Mouse (Mus musculus) heart, embryonic 15.5 days (tissue): ENCODE results near the gene Gm37596. TPM values are rescaled to one million over a fixed set of nuclear protein-coding genes. Genes with fewer than 3 reads are reported as not detected.
"Not testable (repeated sequence)": the region's sequence is repeated elsewhere in the genome, so short reads cannot be mapped to it uniquely, and the experiment has no call there.

Source experiments
- ATAC-seq: fragments of 200-750 bp; cut with Nextera tagmentation; replicated peaks from 2 replicates; pipeline ENCODE4 v1.8.0; 2017; ENCODE audit warnings: low read depth, moderate TSS enrichment; ENCODE audit not compliant: insufficient number of reproducible peaks, insufficient read depth, low FRiP score
- H3K27ac ChIP-seq: fragments of 300-500 bp; sonication (generic); 2 replicates; pipeline ENCODE4 v1.5.1; 2015; ENCODE audit warnings: mild to moderate bottlenecking, inconsistent platforms
- H3K27me3 ChIP-seq: fragments of 300-500 bp; sonication (generic); 2 replicates; pipeline ENCODE4 v1.6.1; 2015; ENCODE audit warnings: inconsistent platforms
- H3K36me3 ChIP-seq: fragments of 300-500 bp; sonication (generic); 2 replicates; pipeline ENCODE4 v1.6.1; 2015; ENCODE audit warnings: mild to moderate bottlenecking, inconsistent platforms
- H3K4me1 ChIP-seq: fragments of 300-500 bp; sonication (generic); replicated peaks from 2 replicates; pipeline ENCODE4 v1.6.1; 2015; ENCODE audit warnings: inconsistent platforms
- H3K4me2 ChIP-seq: fragments of 300-500 bp; sonication (generic); 2 replicates; pipeline ENCODE4 v1.6.1; 2015; ENCODE audit warnings: inconsistent platforms, mild to moderate bottlenecking, moderate library complexity
- H3K4me3 ChIP-seq: fragments of 300-500 bp; sonication (generic); 2 replicates; pipeline ENCODE4 v1.5.1; 2015; ENCODE audit warnings: mild to moderate bottlenecking, inconsistent platforms
- H3K9ac ChIP-seq: fragments of 300-500 bp; sonication (generic); 2 replicates; pipeline ENCODE4 v1.6.1; 2015; ENCODE audit warnings: mild to moderate bottlenecking, inconsistent platforms
- H3K9me3 ChIP-seq: fragments of 300-500 bp; sonication (generic); replicated peaks from 2 replicates; pipeline ENCODE4 v1.6.1; 2016; ENCODE audit warnings: inconsistent platforms
- WGBS: fragments of 180-500 bp; shearing (Covaris S2); methylation state at CpG from one replicate; pipeline ENCODE4 v1.1.7; 2015; ENCODE audit warnings: mixed read lengths; 5-methylcytosine and 5-hydroxymethylcytosine counted together
- polyA plus RNA-seq: library from polyadenylated mRNA; unstranded; fragments of >200 nt; fragmentation: Nextera tagmentation; extraction: Ambion mirVana; gene quantifications from 2 replicates; pipeline ENCODE4 v1.2.1, GENCODE M21; 2015

The Gm37596 gene
- not detected in 2 replicates for polyA plus RNA-seq

- H3K9ac ChIP-seq, H3K9me3 ChIP-seq, H3K27ac ChIP-seq, H3K4me2 ChIP-seq, H3K4me1 ChIP-seq, H3K4me3 ChIP-seq, ATAC-seq, H3K36me3 ChIP-seq, H3K27me3 ChIP-seq: not testable (repeated sequence)
- 56% methylated on average over 1 of the region's 2 CpGs for WGBS
Observed at GRCm38 (mm10) chr3:93692970-93693369, at the start of gene Gm37596. TSS of gene Gm37596 (minus strand) at chr3:93693070.

DNA sequence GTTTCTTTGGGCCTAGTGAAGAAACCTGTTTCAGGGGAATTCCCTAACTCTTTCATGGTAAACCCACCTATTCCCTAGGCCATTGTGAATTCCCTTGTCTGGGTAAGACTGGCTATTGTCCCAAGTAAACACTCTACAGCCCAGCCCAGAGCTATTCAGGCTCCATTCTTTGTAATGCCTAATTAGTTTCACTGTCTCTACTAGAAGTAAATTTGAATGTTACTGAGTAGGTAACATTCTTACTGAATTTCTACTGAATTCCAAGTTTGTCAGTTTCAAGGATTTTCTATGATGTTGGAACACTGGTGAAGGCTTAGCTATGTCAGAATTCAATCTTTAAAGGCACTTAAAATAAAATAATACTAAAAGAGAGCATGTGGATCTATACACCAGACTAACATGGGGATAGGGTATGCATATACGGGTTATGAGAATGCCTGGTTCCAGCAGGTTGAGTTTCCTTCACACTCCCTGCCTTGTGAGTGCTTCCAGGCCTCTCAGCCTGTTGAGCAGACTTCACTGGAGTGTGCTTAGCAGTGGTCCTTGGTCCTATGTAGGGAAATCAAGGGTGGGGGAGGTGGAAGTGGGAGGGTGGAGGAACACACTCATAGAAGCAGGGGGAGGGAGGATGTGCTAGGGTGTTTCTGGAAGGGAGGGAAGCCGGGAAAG lies 16.2 kb upstream of the Gm37596 start:
- not testable (repeated sequence) for ATAC-seq, H3K4me1 ChIP-seq, H3K9ac ChIP-seq, H3K36me3 ChIP-seq, H3K9me3 ChIP-seq, H3K27ac ChIP-seq, H3K4me2 ChIP-seq, H3K27me3 ChIP-seq, H3K4me3 ChIP-seq
- 77% methylated on average over 2 of the region's 2 CpGs for WGBS

DNA sequence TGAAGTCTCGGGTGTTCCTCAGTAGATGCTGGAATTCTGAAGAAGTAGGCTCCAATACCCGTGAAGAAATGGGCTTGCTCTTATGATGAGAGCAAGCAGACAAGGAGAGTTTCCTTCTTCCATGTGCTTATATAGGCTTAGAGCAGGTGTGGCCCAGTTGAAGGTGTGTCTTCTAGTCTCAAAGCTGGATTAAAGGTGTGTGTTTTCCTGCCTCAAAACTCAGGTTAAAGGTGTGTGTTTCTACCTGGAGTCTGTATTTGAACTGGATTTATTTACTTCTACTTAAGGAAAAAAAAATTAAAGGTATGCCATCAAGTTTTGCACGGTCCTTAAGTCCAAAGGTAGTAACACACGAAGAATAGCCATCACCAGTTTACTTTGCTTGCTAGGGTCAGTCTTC lies 16.7 kb downstream of the Gm37596 start, which contains the start of gene Tdpoz1:
Gene Tdpoz1, minus strand, starts transcription at position 101 of the 400 bp plus-strand sequence.
- not testable (repeated sequence) for ATAC-seq, H3K27ac ChIP-seq, H3K4me2 ChIP-seq, H3K4me3 ChIP-seq, H3K9me3 ChIP-seq, H3K36me3 ChIP-seq, H3K27me3 ChIP-seq, H3K9ac ChIP-seq, H3K4me1 ChIP-seq
- 63% methylated on average over 3 of the region's 4 CpGs for WGBS

DNA sequence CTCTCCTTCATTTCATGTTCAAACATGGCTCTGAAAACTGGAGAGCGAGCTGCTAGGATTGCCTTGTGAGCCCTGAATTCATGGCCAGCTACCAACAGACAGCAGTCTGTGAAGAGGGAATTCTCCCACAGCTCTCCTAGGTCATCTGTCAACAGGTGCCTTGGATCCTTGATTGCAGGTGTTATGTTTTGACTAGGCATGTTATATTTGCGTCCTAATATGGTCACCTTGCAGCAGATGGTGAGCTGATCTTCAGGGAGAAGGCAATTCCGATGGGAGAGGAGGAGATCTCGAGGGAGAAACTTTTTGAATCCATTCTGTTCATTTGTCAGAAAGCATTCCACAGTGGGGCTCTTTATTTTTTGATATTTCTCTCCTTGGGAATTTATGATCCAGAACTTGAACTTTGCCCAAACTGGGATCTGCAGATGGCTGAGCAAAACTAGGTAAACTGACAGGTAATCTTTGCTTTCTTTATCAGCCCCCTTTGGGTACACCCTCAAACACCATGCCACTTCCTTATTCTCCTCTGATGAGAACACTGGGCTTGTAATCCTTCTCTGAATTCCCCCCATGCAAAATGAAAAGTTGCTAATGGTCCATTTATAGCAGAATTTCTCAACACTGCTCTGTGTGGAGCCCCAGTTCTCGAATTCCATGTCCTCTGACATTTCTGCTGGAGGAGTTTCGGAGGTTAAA lies 21.9 kb downstream of the Gm37596 start:
- WGBS, result 80% methylated on average over 5 of the region's 6 CpGs
- not testable (repeated sequence) for H3K4me2 ChIP-seq, ATAC-seq, H3K36me3 ChIP-seq, H3K9ac ChIP-seq, H3K4me3 ChIP-seq, H3K27me3 ChIP-seq, H3K9me3 ChIP-seq, H3K27ac ChIP-seq, H3K4me1 ChIP-seq

DNA sequence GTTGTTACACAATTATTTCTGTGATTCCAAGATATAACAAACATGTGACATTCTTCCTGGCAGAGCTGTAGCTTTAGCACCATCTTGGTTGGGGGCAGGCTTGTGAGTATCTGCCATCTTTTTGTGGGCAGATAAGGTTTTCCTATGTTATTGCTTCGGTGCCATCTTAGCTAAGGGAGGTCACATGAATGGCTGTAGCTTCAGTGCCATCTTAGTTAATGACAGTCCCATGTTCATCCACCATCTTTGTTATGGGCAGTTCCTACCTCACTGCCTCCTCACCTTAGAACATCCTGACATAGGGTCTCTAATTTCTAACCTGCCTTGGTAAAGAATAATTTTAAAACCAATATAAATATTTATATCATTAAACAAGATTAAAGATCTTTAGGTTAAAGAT lies 38.6 kb downstream of the Gm37596 start:
- Histone ChIP-seq H3K9me3 (no peaks in the 10 kb centered on the region), H3K4me2 (no peak overlapping the region), H3K4me1 (no peaks in the 10 kb centered on the region), H3K4me3 (no peak overlapping the region), H3K36me3 (no peaks in the 10 kb centered on the region), H3K9ac (no peak overlapping the region), H3K27me3 (no peaks in the 10 kb centered on the region), H3K27ac (no peak overlapping the region)
- 62% methylated on average over 1 of the region's 1 CpGs for WGBS
- ATAC-seq, result no peak

GRCm38 (mm10) chr3:93652586-93652985 lies 40.3 kb downstream of the Gm37596 start, which contains the start of gene Tdpoz2:
TSS of gene Tdpoz2 (minus strand) at chr3:93652686.
- no peak for ATAC-seq
- no peaks in the 10 kb centered on the region for H3K36me3 ChIP-seq
- no peak within 1 kb of the TSS for H3K4me3 ChIP-seq
- H3K4me2 ChIP-seq, result no peak within 1 kb of the TSS
- H3K9me3 ChIP-seq, result no peaks in the 10 kb centered on the region
- H3K4me1 ChIP-seq, result no peaks in the 10 kb centered on the region
- WGBS, result 67% methylated on average over 3 of the region's 3 CpGs
- no peak within 1 kb of the TSS for H3K9ac ChIP-seq
- no peaks in the 10 kb centered on the region for H3K27me3 ChIP-seq
- H3K27ac ChIP-seq, result no peak within 1 kb of the TSS

Other genes with a start within 250 kb of the Gm37596 start
- gene Tchhl1, start 224.3 kb downstream of the Gm37596 start, polyA plus RNA-seq, result not detected in 2 replicates
- 878 and 910 TPM in 2 replicates for gene S100a11, start 172.6 kb downstream of the Gm37596 start, polyA plus RNA-seq
- 249 and 250 TPM in 2 replicates for gene S100a10, start 138.0 kb downstream of the Gm37596 start, polyA plus RNA-seq
- not detected in 2 replicates for gene Tdpoz2, start 40.4 kb downstream of the Gm37596 start, polyA plus RNA-seq
- not detected in 2 replicates for gene Tdpoz1, start 16.8 kb downstream of the Gm37596 start, polyA plus RNA-seq
- not detected in 2 replicates for gene Gm5773, start 79.9 kb upstream of the Gm37596 start, polyA plus RNA-seq
- gene Tdpoz4, start 103.3 kb upstream of the Gm37596 start, polyA plus RNA-seq, result not detected in 2 replicates
- not detected in 2 replicates for gene Tdpoz3, start 132.9 kb upstream of the Gm37596 start, polyA plus RNA-seq